Mouse (Mus musculus) liver, postnatal 0 days (tissue): ENCODE measurements at regions not wholly inside any gene's neighbourhood (a gene's known extent, or its start where the extent isn't known, plus 50 kb on each side); places are given as distances from the start of the nearest gene placed in this dataset.

ENCODE experiments used
- ATAC-seq: fragments of 200-750 bp; cut with Nextera tagmentation; 2 replicates; pipeline ENCODE4 v1.8.0; 2017; ENCODE audit warnings: mild to moderate bottlenecking, moderate library complexity
- DNase-seq: peaks from one replicate; pipeline ENCODE4 v3.0.0-alpha.2; 2016
- H3K27ac ChIP-seq: fragments of 300-500 bp; sonication (generic); 2 replicates; pipeline ENCODE4 v1.5.1; 2014; ENCODE audit warnings: antibody characterized with exemption, moderate library complexity, mild to moderate bottlenecking, low read depth
- H3K27me3 ChIP-seq: fragments of 300-500 bp; sonication (generic); 2 replicates; pipeline ENCODE4 v1.6.1; 2014; ENCODE audit warnings: low read length, control low read depth, mixed read lengths; ENCODE audit not compliant: insufficient read depth
- H3K36me3 ChIP-seq: fragments of 300-500 bp; sonication (generic); replicated peaks from 2 replicates; pipeline ENCODE4 v1.6.1; 2014; ENCODE audit warnings: mild to moderate bottlenecking, control low read depth, low read length, moderate library complexity, mixed read lengths; ENCODE audit not compliant: insufficient read depth
- H3K4me1 ChIP-seq: fragments of 300-500 bp; sonication (generic); 2 replicates; pipeline ENCODE4 v1.6.1; 2014; ENCODE audit warnings: antibody characterized with exemption, mild to moderate bottlenecking, control low read depth; ENCODE audit not compliant: insufficient read depth
- H3K4me2 ChIP-seq: fragments of 300-500 bp; sonication (generic); 2 replicates; pipeline ENCODE4 v1.6.1; 2014; ENCODE audit warnings: low read depth, mild to moderate bottlenecking, low read length, moderate library complexity, mixed read lengths
- H3K4me3 ChIP-seq: fragments of 300-500 bp; sonication (generic); 2 replicates; pipeline ENCODE4 v1.5.1; 2014; ENCODE audit warnings: low read depth, low read length
- H3K9ac ChIP-seq: fragments of 300-500 bp; sonication (generic); replicated peaks from 2 replicates; pipeline ENCODE4 v1.6.1; 2014; ENCODE audit warnings: mild to moderate bottlenecking, moderate library complexity
- H3K9me3 ChIP-seq: fragments of 300-500 bp; sonication (generic); 2 replicates; pipeline ENCODE4 v1.6.1; 2016; ENCODE audit warnings: mild to moderate bottlenecking, control low read depth, low read length, mixed read lengths
- CTCF ChIP-seq: sonication (generic); IDR thresholded peaks from 2 replicates; pipeline ENCODE4 v1.5.1; 2016; ENCODE audit warnings: antibody characterized with exemption, low read depth
- EP300 ChIP-seq: IDR thresholded peaks from 2 replicates; pipeline ENCODE4 v1.6.1; 2016; ENCODE audit warnings: antibody characterized with exemption, low read depth, mild to moderate bottlenecking
- WGBS: fragments of 180-500 bp; shearing (Covaris S2); extraction: QIAGEN DNeasy Blood & Tissue Kit; methylation state at CpG from one replicate; pipeline ENCODE4 v1.1.7; 2014; ENCODE audit not compliant: insufficient replicate concordance; 5-methylcytosine and 5-hydroxymethylcytosine counted together

- Histone ChIP-seq H3K9me3 (no peaks in the 10 kb centered on the region), H3K27me3 (no peaks in the 10 kb centered on the region), H3K9ac (no peak overlapping the region), H3K4me3 (no peak overlapping the region), H3K4me1 (no peaks in the 10 kb centered on the region), H3K36me3 (no peaks in the 10 kb centered on the region), H3K4me2 (no peak overlapping the region), H3K27ac (no peak overlapping the region)
- 53% methylated on average over 4 of the region's 4 CpGs for WGBS
- DNase-seq (no peak), ATAC-seq (no peak)
- TF ChIP-seq EP300 = no peak
- TF ChIP-seq CTCF = no peak
Observed at GRCm38 (mm10) chr12:13114341-13114740, 134.7 kb downstream of the Ddx1 start.

- H3K4me2 ChIP-seq = no peak overlapping the region
- H3K27me3 ChIP-seq = no peaks in the 10 kb centered on the region
- H3K9ac ChIP-seq = no peak overlapping the region
- WGBS = 69% methylated on average over 3 of the region's 3 CpGs
- H3K4me3 ChIP-seq = no peak overlapping the region
- TF ChIP-seq EP300 (no peak), CTCF (no peak)
- no peaks in the 10 kb centered on the region for H3K9me3 ChIP-seq
- no peak overlapping the region for H3K27ac ChIP-seq
- DNase-seq (no peak), ATAC-seq (no peak)
- H3K4me1 ChIP-seq = no peaks in the 10 kb centered on the region
- H3K36me3 ChIP-seq = no peaks in the 10 kb centered on the region
Observed at GRCm38 (mm10) chr12:13106931-13107330, 142.1 kb downstream of the Ddx1 start.

- H3K4me3 ChIP-seq = no peak overlapping the region
- no peaks in the 10 kb centered on the region for H3K9me3 ChIP-seq
- ATAC-seq = no peak
- no peak for DNase-seq
- 57% methylated on average over 12 of the region's 12 CpGs for WGBS
- H3K27me3 ChIP-seq = no peaks in the 10 kb centered on the region
- no peak overlapping the region for H3K9ac ChIP-seq
- H3K4me1 ChIP-seq = no peaks in the 10 kb centered on the region
- H3K36me3 ChIP-seq = no peaks in the 10 kb centered on the region
- H3K27ac ChIP-seq = no peak overlapping the region
- no peak overlapping the region for H3K4me2 ChIP-seq
- TF ChIP-seq CTCF (no peak), EP300 (no peak)
Observed at GRCm38 (mm10) chr12:13100505-13101354, 148.3 kb downstream of the Ddx1 start.

GRCm38 (mm10) chr12:13094111-13094851, 152.6 kb upstream of the Mycn start:
- H3K4me2 ChIP-seq = no peak overlapping the region
- no peak for ATAC-seq
- 58% methylated on average over 9 of the region's 9 CpGs for WGBS
- no peak overlapping the region for H3K9ac ChIP-seq
- no peak overlapping the region for H3K27ac ChIP-seq
- no peaks in the 10 kb centered on the region for H3K27me3 ChIP-seq
- no peaks in the 10 kb centered on the region for H3K36me3 ChIP-seq
- no peaks in the 10 kb centered on the region for H3K9me3 ChIP-seq
- DNase-seq = no peak
- H3K4me3 ChIP-seq = no peak overlapping the region
- no peaks in the 10 kb centered on the region for H3K4me1 ChIP-seq
- no peak for TF ChIP-seq EP300
- TF ChIP-seq CTCF = no peak

GRCm38 (mm10) chr12:13085951-13086350, 144.2 kb upstream of the Mycn start:
- TF ChIP-seq EP300 = no peak
- no peak for TF ChIP-seq CTCF
- no peak overlapping the region for H3K4me2 ChIP-seq
- H3K9ac ChIP-seq = no peak overlapping the region
- no peaks in the 10 kb centered on the region for H3K36me3 ChIP-seq
- H3K27me3 ChIP-seq = no peaks in the 10 kb centered on the region
- no peak overlapping the region for H3K27ac ChIP-seq
- DNase-seq = no peak
- no peak for ATAC-seq
- H3K4me3 ChIP-seq = no peak overlapping the region
- H3K4me1 ChIP-seq = no peaks in the 10 kb centered on the region
- no peaks in the 10 kb centered on the region for H3K9me3 ChIP-seq
- WGBS = 90% methylated on average over 9 of the region's 9 CpGs

GRCm38 (mm10) chr12:13085484-13085883, 143.8 kb upstream of the Mycn start:
- Histone ChIP-seq H3K9ac (no peak overlapping the region), H3K27me3 (no peaks in the 10 kb centered on the region), H3K4me3 (no peak overlapping the region), H3K36me3 (no peaks in the 10 kb centered on the region), H3K4me1 (no peaks in the 10 kb centered on the region), H3K9me3 (no peaks in the 10 kb centered on the region), H3K4me2 (no peak overlapping the region), H3K27ac (no peak overlapping the region)
- 86% methylated on average over 6 of the region's 6 CpGs for WGBS
- DNase-seq (no peak), ATAC-seq (no peak)
- no peak for TF ChIP-seq EP300
- TF ChIP-seq CTCF = no peak
